Mouse (Mus musculus): ENCODE data around the gene Rcsd1. TPM values are rescaled to one million over a fixed set of nuclear protein-coding genes. Genes with fewer than 3 reads are reported as not detected.

Rcsd1 gene
- polyA plus RNA-seq, 1 experiment from 2014 or later = 15.0 TPM

- no peak for DNase-seq
- Histone ChIP-seq H3K4me1 (ENCODE audit: insufficient read depth) (peaks cover 38% of the 10 kb centered on the region), H3K9ac (replicated peaks) (peak overlapping the region; percentile 83), H3K4me2 (ENCODE audit: low read depth, low read length) (peak overlapping the region; percentile 79), H3K36me3 (replicated peaks; ENCODE audit: insufficient read depth, low read length) (no peaks in the 10 kb centered on the region), H3K9me3 (ENCODE audit: low read length) (no peaks in the 10 kb centered on the region), H3K27ac (ENCODE audit: low read depth) (peak overlapping the region; percentile 91), H3K4me3 (ENCODE audit: low read depth, low read length) (peak overlapping the region; percentile 77), H3K27me3 (ENCODE audit: insufficient read depth, low read length) (peaks cover 4% of the 10 kb centered on the region; the same call in 1 of the 2 replicates)
- ATAC-seq = no peak
- WGBS (ENCODE audit: insufficient replicate concordance) = 35% methylated on average over 9 of the region's 9 CpGs
- TF ChIP-seq EP300 (IDR thresholded peaks at IDR 0.05; ENCODE audit: low read depth) (no peak), CTCF (IDR thresholded peaks at IDR 0.05; ENCODE audit: low read depth) (no peak)
These were observed 724 bp downstream of the Rcsd1 start for GRCm38 (mm10) chr1:165708686-165709380.

GRCm38 (mm10) chr1:165707640-165708322, 1.8 kb downstream of the Rcsd1 start:
- H3K36me3 ChIP-seq (replicated peaks; ENCODE audit: insufficient read depth, low read length) = no peaks in the 10 kb centered on the region
- H3K4me3 ChIP-seq (ENCODE audit: low read depth, low read length) = peak overlapping the region; percentile 77
- H3K9ac ChIP-seq (replicated peaks) = peak overlapping the region; percentile 83
- no peaks in the 10 kb centered on the region for H3K9me3 ChIP-seq (ENCODE audit: low read length)
- TF ChIP-seq EP300 (IDR thresholded peaks at IDR 0.05; ENCODE audit: low read depth) (no peak), CTCF (IDR thresholded peaks at IDR 0.05; ENCODE audit: low read depth) (0 out of 2 replicates have a peak, but pooled peaks have one; percentile 2)
- H3K4me1 ChIP-seq (ENCODE audit: insufficient read depth) = peaks cover 40% of the 10 kb centered on the region
- H3K4me2 ChIP-seq (ENCODE audit: low read depth, low read length) = peak overlapping the region; percentile 79
- peaks cover 4% of the 10 kb centered on the region; the same call in 1 of the 2 replicates for H3K27me3 ChIP-seq (ENCODE audit: insufficient read depth, low read length)
- DNase-seq = peak; percentile 66
- under 1% methylated on average over 46 of the region's 47 CpGs for WGBS (ENCODE audit: insufficient replicate concordance)
- ATAC-seq = peak; percentile 46
- peak overlapping the region; percentile 91 for H3K27ac ChIP-seq (ENCODE audit: low read depth)

- H3K4me1 ChIP-seq (ENCODE audit: insufficient read depth) = peaks cover 45% of the 10 kb centered on the region
- H3K36me3 ChIP-seq (replicated peaks; ENCODE audit: insufficient read depth, low read length) = no peaks in the 10 kb centered on the region
- H3K9me3 ChIP-seq (ENCODE audit: low read length) = no peaks in the 10 kb centered on the region
- H3K9ac ChIP-seq (replicated peaks) = peak overlapping the region; percentile 83
- peaks cover 4% of the 10 kb centered on the region; the same call in 1 of the 2 replicates for H3K27me3 ChIP-seq (ENCODE audit: insufficient read depth, low read length)
- peak overlapping the region; percentile 91 for H3K27ac ChIP-seq (ENCODE audit: low read depth)
- H3K4me2 ChIP-seq (ENCODE audit: low read depth, low read length) = peak overlapping the region; percentile 79
- H3K4me3 ChIP-seq (ENCODE audit: low read depth, low read length) = peak overlapping the region; percentile 77
- 9% methylated on average over 10 of the region's 10 CpGs for WGBS (ENCODE audit: insufficient replicate concordance)
- no peak for ATAC-seq
- no peak for TF ChIP-seq CTCF (IDR thresholded peaks at IDR 0.05; ENCODE audit: low read depth)
- no peak for TF ChIP-seq EP300 (IDR thresholded peaks at IDR 0.05; ENCODE audit: low read depth)
- peak; percentile 38 for DNase-seq
These were observed 2.3 kb downstream of the Rcsd1 start for GRCm38 (mm10) chr1:165707241-165707639.

- 34% methylated on average over 4 of the region's 4 CpGs for WGBS (ENCODE audit: insufficient replicate concordance)
- peaks cover 51% of the 10 kb centered on the region for H3K4me1 ChIP-seq (ENCODE audit: insufficient read depth)
- ATAC-seq (no peak), DNase-seq (no peak)
- peak overlapping the region; percentile 83 for H3K9ac ChIP-seq (replicated peaks)
- peaks cover 4% of the 10 kb centered on the region; the same call in 1 of the 2 replicates for H3K27me3 ChIP-seq (ENCODE audit: insufficient read depth, low read length)
- peak overlapping the region; percentile 77 for H3K4me3 ChIP-seq (ENCODE audit: low read depth, low read length)
- H3K4me2 ChIP-seq (ENCODE audit: low read depth, low read length) = peak overlapping the region; percentile 79
- TF ChIP-seq CTCF (IDR thresholded peaks at IDR 0.05; ENCODE audit: low read depth) (no peak), EP300 (IDR thresholded peaks at IDR 0.05; ENCODE audit: low read depth) (no peak)
- no peaks in the 10 kb centered on the region for H3K36me3 ChIP-seq (replicated peaks; ENCODE audit: insufficient read depth, low read length)
- H3K27ac ChIP-seq (ENCODE audit: low read depth) = peak overlapping the region; percentile 91
- no peaks in the 10 kb centered on the region for H3K9me3 ChIP-seq (ENCODE audit: low read length)
These were observed 3.1 kb downstream of the Rcsd1 start for GRCm38 (mm10) chr1:165706492-165706891.

GRCm38 (mm10) chr1:165705868-165706348, 3.6 kb downstream of the Rcsd1 start:
- Histone ChIP-seq H3K9me3 (ENCODE audit: low read length) (no peaks in the 10 kb centered on the region), H3K4me1 (ENCODE audit: insufficient read depth) (peaks cover 56% of the 10 kb centered on the region), H3K27me3 (ENCODE audit: insufficient read depth, low read length) (peaks cover 4% of the 10 kb centered on the region; the same call in 1 of the 2 replicates), H3K36me3 (replicated peaks; ENCODE audit: insufficient read depth, low read length) (no peaks in the 10 kb centered on the region), H3K9ac (replicated peaks) (peak overlapping the region; percentile 83), H3K4me2 (ENCODE audit: low read depth, low read length) (peak overlapping the region; percentile 79), H3K27ac (ENCODE audit: low read depth) (peak overlapping the region; percentile 91), H3K4me3 (ENCODE audit: low read depth, low read length) (peak overlapping the region; percentile 77)
- 39% methylated on average over 7 of the region's 7 CpGs for WGBS (ENCODE audit: insufficient replicate concordance)
- DNase-seq (no peak), ATAC-seq (no peak)
- TF ChIP-seq EP300 (IDR thresholded peaks at IDR 0.05; ENCODE audit: low read depth) = no peak
- TF ChIP-seq CTCF (IDR thresholded peaks at IDR 0.05; ENCODE audit: low read depth) = no peak

- Histone ChIP-seq H3K27ac (ENCODE audit: low read depth) (peak overlapping the region; percentile 91; the same call in 1 of the 2 replicates), H3K36me3 (replicated peaks; ENCODE audit: insufficient read depth, low read length) (no peaks in the 10 kb centered on the region), H3K27me3 (ENCODE audit: insufficient read depth, low read length) (peaks cover 4% of the 10 kb centered on the region; the same call in 1 of the 2 replicates), H3K9me3 (ENCODE audit: low read length) (no peaks in the 10 kb centered on the region), H3K4me2 (ENCODE audit: low read depth, low read length) (peak overlapping the region; percentile 79), H3K4me3 (ENCODE audit: low read depth, low read length) (peak overlapping the region; percentile 77), H3K9ac (replicated peaks) (peak overlapping the region; percentile 6; the same call in 1 of the 2 replicates), H3K4me1 (ENCODE audit: insufficient read depth) (peaks cover 59% of the 10 kb centered on the region)
- DNase-seq (no peak), ATAC-seq (no peak)
- no peak for TF ChIP-seq CTCF (IDR thresholded peaks at IDR 0.05; ENCODE audit: low read depth)
- TF ChIP-seq EP300 (IDR thresholded peaks at IDR 0.05; ENCODE audit: low read depth) = no peak
- 43% methylated on average over 6 of the region's 6 CpGs for WGBS (ENCODE audit: insufficient replicate concordance)
These were observed 4.2 kb downstream of the Rcsd1 start for GRCm38 (mm10) chr1:165705368-165705767.

Measured in liver, postnatal 0 days (tissue).